Mouse (Mus musculus) megakaryocyte-erythroid progenitor cell, adult 5-6 weeks (primary cell): ENCODE measurements at regions not wholly inside any gene's neighbourhood (a gene's known extent, or its start where the extent isn't known, plus 50 kb on each side); places are given as distances from the start of the nearest gene placed in this dataset.
A peak's percentile ranks its signal among the peaks of the same experiment; 100 is the strongest.
"Not testable (repeated sequence)": the region's sequence is repeated elsewhere in the genome, so short reads cannot be mapped to it uniquely, and the experiment has no call there.

Experiments
- ATAC-seq: replicated peaks from 2 replicates; pipeline ENCODE4 v1.8.0; 2016; ENCODE audit warnings: mild to moderate bottlenecking, inconsistent platforms; ENCODE audit not compliant: severe bottlenecking, poor library complexity, low FRiP score, low TSS enrichment

DNA sequence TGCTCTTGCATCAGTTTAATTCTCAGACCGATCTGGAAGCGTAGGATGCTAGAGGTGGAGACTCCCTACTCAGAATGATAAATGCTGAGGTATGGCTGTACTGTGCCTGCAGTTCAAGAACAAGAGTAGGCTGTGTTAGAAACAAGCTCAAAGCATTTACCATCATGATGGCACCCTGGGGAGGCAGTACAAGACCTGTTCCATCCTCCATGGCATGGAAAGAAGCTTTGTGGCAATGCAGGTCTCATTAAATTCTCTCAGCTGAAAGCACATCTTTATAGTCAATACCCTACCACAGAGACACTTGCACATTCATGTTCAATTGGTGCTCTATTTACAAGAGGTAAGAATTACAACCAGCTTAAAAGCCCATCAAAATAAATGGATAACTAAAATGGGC is 209.5 kb downstream of the Tbl1xr1 start:
- ATAC-seq: no peak

DNA sequence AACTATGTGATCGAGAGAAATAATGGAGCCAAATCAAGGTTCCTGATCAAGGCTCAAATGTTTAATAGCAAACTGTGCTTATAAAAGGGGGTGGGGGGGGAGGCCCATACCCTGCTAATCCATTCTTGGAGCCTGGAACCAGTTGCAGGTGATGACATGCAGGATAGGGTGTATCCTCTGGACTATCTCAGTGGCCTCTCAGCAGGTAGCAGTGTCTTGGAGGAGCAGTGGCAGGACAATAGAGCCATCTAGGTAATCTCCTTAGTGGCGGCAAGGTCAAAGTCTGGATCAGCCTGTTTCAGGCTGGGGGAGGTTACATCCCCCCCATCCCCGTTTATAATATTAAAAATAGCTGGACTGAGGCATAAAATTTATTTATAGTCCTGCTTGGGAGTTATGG is 217.0 kb downstream of the Tbl1xr1 start:
- ATAC-seq: no peak

DNA sequence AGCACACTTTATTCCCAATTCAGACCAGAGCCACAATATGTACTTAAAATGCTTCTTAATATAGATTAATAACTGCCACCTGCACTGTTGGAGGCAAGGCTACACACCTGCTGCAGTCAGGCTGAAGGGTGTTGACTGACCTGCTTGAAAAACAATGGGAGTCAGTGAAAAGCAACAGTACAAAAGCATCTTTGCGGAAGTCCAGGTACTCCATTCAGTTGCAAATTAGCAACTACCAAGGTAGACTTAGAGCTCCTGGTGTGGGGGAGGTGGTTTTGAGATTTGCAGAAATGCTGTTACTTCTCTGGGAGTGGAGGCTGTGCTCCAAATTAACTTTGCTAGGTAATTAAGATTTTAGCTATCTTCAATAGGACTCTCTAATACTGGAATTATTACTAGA is 217.6 kb downstream of the Tbl1xr1 start:
- not testable (repeated sequence) for ATAC-seq

GRCm38 (mm10) chr3:22296925-22297324 is 220.5 kb downstream of the Tbl1xr1 start:
- not testable (repeated sequence) for ATAC-seq

GRCm38 (mm10) chr3:22297831-22298230 is 221.4 kb downstream of the Tbl1xr1 start:
- ATAC-seq: not testable (repeated sequence)

DNA sequence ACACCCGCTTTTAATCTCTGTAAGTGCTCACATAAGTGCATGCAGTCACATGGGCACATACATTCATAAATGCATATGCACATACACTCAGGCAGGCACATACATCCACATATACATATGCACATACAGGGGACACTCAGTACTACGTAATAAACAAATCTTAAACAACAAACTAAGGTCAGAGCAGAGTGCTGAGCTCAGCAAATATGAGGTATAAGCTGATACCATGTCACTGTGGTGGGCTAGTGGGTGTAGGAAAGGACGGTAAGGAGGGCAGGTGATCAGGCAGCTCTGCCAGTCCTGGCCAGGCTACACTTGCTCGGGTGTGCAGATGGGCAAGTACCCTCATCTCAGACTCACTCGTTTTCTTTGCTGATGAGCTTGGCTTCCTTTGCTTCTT is 224.1 kb downstream of the Tbl1xr1 start:
- ATAC-seq: no peak

DNA sequence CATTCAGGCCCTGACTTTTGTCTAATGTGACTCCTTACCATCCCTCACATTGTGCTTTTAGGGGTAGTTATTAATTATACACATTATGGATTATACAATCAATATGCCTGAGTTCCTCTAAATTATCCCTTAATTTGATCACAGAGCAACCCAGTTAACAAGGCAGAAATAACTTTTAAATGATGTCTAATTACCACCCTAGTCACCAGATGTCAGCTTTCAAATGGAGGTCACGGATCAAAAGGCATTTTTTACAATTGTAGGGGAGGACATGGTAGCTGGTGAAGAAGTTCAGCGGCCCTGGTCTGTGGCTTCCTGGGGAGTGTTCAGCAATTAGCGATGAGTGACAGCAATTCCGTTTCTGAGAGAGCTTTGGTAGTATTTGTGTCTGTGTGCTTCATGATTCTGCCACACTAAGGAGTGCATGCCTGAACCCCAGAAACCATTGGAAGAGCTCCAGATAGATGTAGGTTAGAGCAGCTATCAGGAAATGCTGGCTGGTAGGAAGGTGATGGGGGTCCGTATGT is 225.6 kb downstream of the Tbl1xr1 start:
- no peak for ATAC-seq

DNA sequence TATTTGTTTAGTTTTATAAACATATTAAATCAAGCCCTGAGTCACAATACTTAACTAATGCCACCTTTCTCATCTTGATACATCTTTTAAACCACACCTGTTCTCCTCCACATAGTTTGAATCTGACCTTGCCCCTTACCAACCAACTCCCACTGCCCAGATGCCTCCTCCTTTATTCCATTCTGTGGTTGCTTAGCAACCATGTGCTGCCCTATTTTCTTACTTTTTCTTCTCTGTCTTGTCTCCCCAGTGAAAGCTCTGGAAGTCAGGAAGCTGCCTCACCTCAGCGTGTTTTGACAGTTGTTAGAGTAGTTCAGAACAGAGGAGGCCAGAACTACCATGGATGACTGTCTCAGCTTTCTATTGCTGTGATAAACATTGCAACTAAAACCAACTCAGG is 227.7 kb downstream of the Tbl1xr1 start:
- ATAC-seq: no peak

DNA sequence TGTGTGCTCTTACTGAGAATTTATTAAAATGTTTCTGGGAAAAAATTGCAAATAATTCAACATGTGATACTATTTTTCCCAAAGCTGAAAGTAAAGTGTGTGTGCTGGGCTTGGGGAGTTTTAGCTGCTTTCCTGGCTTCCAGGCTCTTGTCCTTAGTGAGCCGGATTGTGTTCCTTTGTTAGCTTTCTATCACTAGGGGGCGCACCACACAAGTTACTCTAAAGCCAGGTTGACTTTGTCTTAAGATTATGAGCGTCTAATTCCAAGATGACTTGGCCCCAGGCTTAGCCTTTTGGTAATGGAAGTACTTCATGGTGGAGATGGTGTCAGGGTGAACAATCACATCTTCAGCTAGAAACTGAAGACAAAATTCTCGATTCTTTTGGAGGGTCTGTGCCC is 230.2 kb downstream of the Tbl1xr1 start:
- peak; percentile 65; the same call in 1 of the 2 replicates for ATAC-seq

DNA sequence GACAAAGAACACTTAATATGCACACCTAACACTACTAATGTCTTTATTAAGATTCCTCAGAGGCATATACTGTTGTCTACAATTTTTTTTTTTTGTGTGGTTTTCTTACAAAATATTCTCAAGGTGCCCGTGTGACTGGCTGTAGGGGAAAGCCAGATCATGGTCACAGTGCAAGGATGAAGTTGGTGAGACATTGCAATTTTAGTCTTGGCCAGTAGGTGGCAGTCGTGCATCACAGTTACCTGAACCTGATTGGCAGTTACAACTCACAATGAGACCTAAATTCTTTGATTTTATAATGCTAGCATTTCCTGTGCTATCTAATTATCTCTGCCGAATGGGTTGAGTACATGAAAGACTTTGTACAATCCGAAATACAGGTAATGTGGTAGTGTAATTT is 232.5 kb downstream of the Tbl1xr1 start:
- peak; percentile 81 for ATAC-seq

- ATAC-seq: no peak
These were observed 240.2 kb downstream of the Tbl1xr1 start for GRCm38 (mm10) chr3:22316466-22317185.

GRCm38 (mm10) chr3:22320425-22320824 is 244.0 kb downstream of the Tbl1xr1 start:
- ATAC-seq: peak; percentile 90

- no peak for ATAC-seq
These were observed 254.8 kb downstream of the Tbl1xr1 start for GRCm38 (mm10) chr3:22331240-22331639.
